Mouse (Mus musculus) forebrain, embryonic 11.5 days (tissue): ENCODE data around the gene Atad3a. TPM values are rescaled to one million over a fixed set of nuclear protein-coding genes. Genes with fewer than 3 reads are reported as not detected.
A peak's percentile ranks its signal among the peaks of the same experiment; 100 is the strongest.
"Not testable (repeated sequence)": the region's sequence is repeated elsewhere in the genome, so short reads cannot be mapped to it uniquely, and the experiment has no call there.

ENCODE experiments used
- ATAC-seq: fragments of 200-750 bp; cut with Nextera tagmentation; replicated peaks from 2 replicates; pipeline ENCODE4 v1.8.0; 2017; ENCODE audit warnings: moderate TSS enrichment; ENCODE audit not compliant: low FRiP score
- DNase-seq: peaks from one replicate; pipeline ENCODE4 v3.0.0-alpha.2; 2017; ENCODE audit warnings: low spot score
- H3K27ac ChIP-seq: fragments of 300-500 bp; sonication (generic); 2 replicates; pipeline ENCODE4 v1.5.1; 2014; ENCODE audit warnings: low read depth, low read length
- H3K27me3 ChIP-seq: fragments of 300-500 bp; sonication (generic); 2 replicates; pipeline ENCODE4 v1.6.1; 2014; ENCODE audit warnings: mild to moderate bottlenecking, low read length, mixed read lengths; ENCODE audit not compliant: control insufficient read depth, insufficient read depth
- H3K36me3 ChIP-seq: fragments of 300-500 bp; sonication (generic); 2 replicates; pipeline ENCODE4 v1.6.1; 2014; ENCODE audit warnings: mild to moderate bottlenecking, low read length, moderate library complexity, mixed read lengths; ENCODE audit not compliant: control insufficient read depth, insufficient read depth
- H3K4me1 ChIP-seq: fragments of 300-500 bp; sonication (generic); replicated peaks from 2 replicates; pipeline ENCODE4 v1.6.1; 2014; ENCODE audit warnings: low read length, mixed read lengths; ENCODE audit not compliant: control insufficient read depth, insufficient read depth
- H3K4me2 ChIP-seq: fragments of 300-500 bp; sonication (generic); 2 replicates; pipeline ENCODE4 v1.6.1; 2014; ENCODE audit warnings: low read depth, mild to moderate bottlenecking, low read length, moderate library complexity, mixed read lengths; ENCODE audit not compliant: severe bottlenecking
- H3K4me3 ChIP-seq: fragments of 300-500 bp; sonication (generic); 2 replicates; pipeline ENCODE4 v1.5.1; 2014; ENCODE audit warnings: low read depth, low read length
- H3K9ac ChIP-seq: fragments of 300-500 bp; sonication (generic); 2 replicates; pipeline ENCODE4 v1.6.1; 2014; ENCODE audit warnings: low read length
- H3K9me3 ChIP-seq: fragments of 300-500 bp; sonication (generic); 2 replicates; pipeline ENCODE4 v1.6.1; 2016; ENCODE audit warnings: low read length, mixed read lengths; ENCODE audit not compliant: control insufficient read depth
- WGBS: fragments of 180-500 bp; shearing (Covaris S2); extraction: QIAGEN DNeasy Blood & Tissue Kit; methylation state at CpG from one replicate; pipeline ENCODE4 v1.1.7; 2014; 5-methylcytosine and 5-hydroxymethylcytosine counted together
- polyA plus RNA-seq: library from polyadenylated mRNA; unstranded; fragments of >200 nt; fragmentation: Nextera tagmentation; extraction: Ambion mirVana; gene quantifications from 2 replicates; pipeline ENCODE4 v1.2.1, GENCODE M21; 2014

Atad3a gene
- polyA plus RNA-seq, 1 experiment from 2014 or later, result 104 TPM

DNA sequence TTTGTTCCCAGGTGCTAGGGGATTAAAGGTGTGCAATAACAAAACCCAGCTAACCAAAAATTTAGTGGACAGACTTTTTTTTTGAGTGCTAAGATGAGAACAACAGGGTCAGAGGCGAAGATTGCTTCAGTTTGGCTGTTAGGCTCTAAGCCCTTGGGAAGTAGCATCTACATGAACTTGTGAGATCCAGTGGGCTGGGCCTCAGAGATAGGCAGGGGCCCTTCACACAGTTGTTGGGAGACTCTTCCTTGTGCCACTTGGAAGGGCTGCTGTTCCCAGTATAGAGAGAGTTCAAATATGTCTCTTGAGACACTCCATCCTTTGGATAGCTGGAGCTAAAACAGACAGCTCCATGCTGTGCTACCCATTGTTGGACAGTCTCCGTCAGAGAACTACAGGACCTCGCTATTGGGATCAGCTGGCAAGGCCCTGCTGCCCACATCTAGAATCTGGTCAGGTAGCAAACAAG is 29.2 kb upstream of the Atad3a start, which contains the start of gene Ankrd65:
Gene Ankrd65 (plus strand): TSS at position 419 of the 469 bp plus-strand sequence.
- Histone ChIP-seq H3K36me3 (no peaks in the 10 kb centered on the region), H3K4me2 (no peak within 1 kb of the TSS), H3K4me3 (no peak within 1 kb of the TSS), H3K27ac (no peak within 1 kb of the TSS), H3K4me1 (no peaks in the 10 kb centered on the region), H3K27me3 (no peaks in the 10 kb centered on the region), H3K9me3 (no peaks in the 10 kb centered on the region), H3K9ac (no peak within 1 kb of the TSS)
- no peak for DNase-seq
- 79% methylated on average over 3 of the region's 3 CpGs for WGBS
- no peak for ATAC-seq

- not testable (repeated sequence) for DNase-seq, H3K4me2 ChIP-seq, H3K9ac ChIP-seq, H3K9me3 ChIP-seq, ATAC-seq, H3K36me3 ChIP-seq, H3K27ac ChIP-seq, H3K4me1 ChIP-seq, H3K4me3 ChIP-seq, H3K27me3 ChIP-seq
- 84% methylated on average over 4 of the region's 4 CpGs for WGBS
Measured at GRCm38 (mm10) chr4:155788833-155789232, 27.9 kb upstream of the Atad3a start.

GRCm38 (mm10) chr4:155788300-155788699 is 27.4 kb upstream of the Atad3a start:
- H3K9ac ChIP-seq, result no peak overlapping the region
- no peak overlapping the region for H3K4me3 ChIP-seq
- DNase-seq (no peak), ATAC-seq (no peak)
- H3K36me3 ChIP-seq, result no peaks in the 10 kb centered on the region
- no peaks in the 10 kb centered on the region for H3K9me3 ChIP-seq
- no peaks in the 10 kb centered on the region for H3K27me3 ChIP-seq
- no peak overlapping the region for H3K4me2 ChIP-seq
- WGBS, result 74% methylated on average over 3 of the region's 3 CpGs
- no peak overlapping the region for H3K27ac ChIP-seq
- H3K4me1 ChIP-seq, result no peaks in the 10 kb centered on the region; the same call in 1 of the 2 replicates

GRCm38 (mm10) chr4:155785819-155786218 is 24.9 kb upstream of the Atad3a start, which contains the start of gene Tmem88b:
TSS of gene Tmem88b (minus strand) at chr4:155785874.
- 74% methylated on average over 5 of the region's 5 CpGs for WGBS
- Histone ChIP-seq H3K27ac (no peak within 1 kb of the TSS), H3K9ac (peak within 1 kb of the TSS; percentile 85), H3K27me3 (no peaks in the 10 kb centered on the region), H3K4me1 (no peaks in the 10 kb centered on the region; the same call in 1 of the 2 replicates), H3K9me3 (no peaks in the 10 kb centered on the region), H3K4me2 (peak within 1 kb of the TSS; percentile 78; the same call in 1 of the 2 replicates), H3K4me3 (peak within 1 kb of the TSS; percentile 54), H3K36me3 (no peaks in the 10 kb centered on the region)
- ATAC-seq, result no peak
- no peak for DNase-seq

DNA sequence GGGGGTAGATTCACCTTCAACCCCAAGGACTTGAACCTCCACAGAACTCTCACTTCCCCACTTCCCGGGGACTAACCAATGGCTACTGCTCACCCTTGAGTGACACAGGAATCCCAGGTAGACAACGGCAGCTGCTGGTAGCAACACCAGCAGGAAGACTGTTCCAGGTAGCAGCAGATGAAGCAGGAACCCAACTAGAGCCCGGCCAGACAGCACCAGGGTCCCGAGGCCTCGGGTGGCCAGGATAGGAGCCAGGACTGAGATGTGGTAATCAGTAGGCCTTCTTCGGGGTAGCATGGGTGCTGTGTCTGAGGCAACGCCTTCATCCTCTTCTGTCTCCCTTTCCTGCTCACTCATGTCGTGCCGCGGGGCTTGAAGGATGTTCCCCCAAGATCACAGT is 24.4 kb upstream of the Atad3a start:
- WGBS, result 82% methylated on average over 10 of the region's 10 CpGs
- ATAC-seq (no peak), DNase-seq (no peak)
- no peak overlapping the region for H3K27ac ChIP-seq
- no peaks in the 10 kb centered on the region; the same call in 1 of the 2 replicates for H3K4me1 ChIP-seq
- H3K9ac ChIP-seq, result peak overlapping the region; percentile 8; the same call in 1 of the 2 replicates
- no peaks in the 10 kb centered on the region for H3K9me3 ChIP-seq
- no peaks in the 10 kb centered on the region for H3K36me3 ChIP-seq
- H3K4me2 ChIP-seq, result no peak overlapping the region
- no peaks in the 10 kb centered on the region for H3K27me3 ChIP-seq
- H3K4me3 ChIP-seq, result no peak overlapping the region

- ATAC-seq, result peak; percentile 92
- H3K9ac ChIP-seq, result peak overlapping the region; percentile 85
- WGBS, result under 1% methylated on average over 51 of the region's 52 CpGs
- no peaks in the 10 kb centered on the region; the same call in 1 of the 2 replicates for H3K4me1 ChIP-seq
- peak overlapping the region; percentile 54 for H3K4me3 ChIP-seq
- peak overlapping the region; percentile 78 for H3K4me2 ChIP-seq
- H3K36me3 ChIP-seq, result no peaks in the 10 kb centered on the region
- no peaks in the 10 kb centered on the region for H3K9me3 ChIP-seq
- no peaks in the 10 kb centered on the region for H3K27me3 ChIP-seq
- DNase-seq, result peak; percentile 85
- peak overlapping the region; percentile 19; the same call in 1 of the 2 replicates for H3K27ac ChIP-seq
Measured at GRCm38 (mm10) chr4:155784081-155784701, 23.3 kb upstream of the Atad3a start.

GRCm38 (mm10) chr4:155783486-155784080 is 22.7 kb upstream of the Atad3a start:
- peak overlapping the region; percentile 85 for H3K9ac ChIP-seq
- H3K36me3 ChIP-seq, result no peaks in the 10 kb centered on the region
- H3K27ac ChIP-seq, result no peak overlapping the region
- H3K4me2 ChIP-seq, result peak overlapping the region; percentile 78
- DNase-seq, result no peak
- peak overlapping the region; percentile 54 for H3K4me3 ChIP-seq
- H3K27me3 ChIP-seq, result no peaks in the 10 kb centered on the region
- peak; percentile 30; the same call in 1 of the 2 replicates for ATAC-seq
- H3K4me1 ChIP-seq, result no peaks in the 10 kb centered on the region; the same call in 1 of the 2 replicates
- no peaks in the 10 kb centered on the region for H3K9me3 ChIP-seq
- 48% methylated on average over 16 of the region's 16 CpGs for WGBS

GRCm38 (mm10) chr4:155780895-155781294 is 20.0 kb upstream of the Atad3a start:
- ATAC-seq (no peak), DNase-seq (no peak)
- no peak overlapping the region for H3K9ac ChIP-seq
- H3K27ac ChIP-seq, result no peak overlapping the region
- H3K27me3 ChIP-seq, result no peaks in the 10 kb centered on the region
- H3K4me2 ChIP-seq, result no peak overlapping the region
- no peak overlapping the region for H3K4me3 ChIP-seq
- H3K9me3 ChIP-seq, result no peaks in the 10 kb centered on the region
- WGBS, result 44% methylated on average over 6 of the region's 6 CpGs
- no peaks in the 10 kb centered on the region; the same call in 1 of the 2 replicates for H3K4me1 ChIP-seq
- H3K36me3 ChIP-seq, result no peaks in the 10 kb centered on the region
